Mouse (Mus musculus) kidney, adult 8-10 months (tissue): ENCODE measurements around the gene Dennd6b.
A peak's percentile ranks its signal among the peaks of the same experiment; 100 is the strongest.

Experiments used
- DNase-seq, 2 experiments: peaks; one replicate each; pipeline ENCODE4 v3.0.0; 2022

Dennd6b gene

DNA sequence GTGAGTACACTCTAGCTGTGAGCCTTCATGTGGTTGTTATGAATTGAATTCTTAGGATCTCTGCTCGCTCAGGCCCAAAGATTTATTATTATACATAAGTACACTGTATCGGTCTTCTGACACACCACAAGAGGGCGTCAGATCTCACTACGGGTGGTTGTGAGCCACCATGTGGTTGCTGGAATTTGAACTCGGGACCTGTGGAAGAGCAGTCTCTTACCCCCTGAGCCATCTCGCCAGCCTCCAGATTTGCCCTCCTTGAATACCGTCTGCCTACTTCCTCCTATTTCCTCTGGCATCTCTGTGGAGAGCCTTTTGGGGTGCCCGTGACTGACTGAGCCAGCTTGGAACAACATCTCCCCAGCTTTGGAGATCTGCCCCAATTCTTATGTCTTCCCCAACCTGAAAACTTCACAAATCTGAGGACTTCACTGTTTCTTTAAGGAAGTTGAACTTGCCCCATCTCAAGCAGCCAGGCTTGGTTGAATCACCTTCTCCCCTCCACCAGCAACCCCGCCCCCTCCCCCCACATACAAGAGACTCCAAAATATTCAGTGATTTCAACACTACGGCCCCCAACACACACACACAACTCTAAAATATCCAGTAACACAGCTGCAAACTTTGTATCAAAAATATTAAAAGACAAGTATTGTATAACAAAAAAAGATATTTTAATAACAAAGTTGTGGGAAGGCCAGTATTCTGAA, 14.6 kb downstream of the Dennd6b start:
- no peak for DNase-seq

DNA sequence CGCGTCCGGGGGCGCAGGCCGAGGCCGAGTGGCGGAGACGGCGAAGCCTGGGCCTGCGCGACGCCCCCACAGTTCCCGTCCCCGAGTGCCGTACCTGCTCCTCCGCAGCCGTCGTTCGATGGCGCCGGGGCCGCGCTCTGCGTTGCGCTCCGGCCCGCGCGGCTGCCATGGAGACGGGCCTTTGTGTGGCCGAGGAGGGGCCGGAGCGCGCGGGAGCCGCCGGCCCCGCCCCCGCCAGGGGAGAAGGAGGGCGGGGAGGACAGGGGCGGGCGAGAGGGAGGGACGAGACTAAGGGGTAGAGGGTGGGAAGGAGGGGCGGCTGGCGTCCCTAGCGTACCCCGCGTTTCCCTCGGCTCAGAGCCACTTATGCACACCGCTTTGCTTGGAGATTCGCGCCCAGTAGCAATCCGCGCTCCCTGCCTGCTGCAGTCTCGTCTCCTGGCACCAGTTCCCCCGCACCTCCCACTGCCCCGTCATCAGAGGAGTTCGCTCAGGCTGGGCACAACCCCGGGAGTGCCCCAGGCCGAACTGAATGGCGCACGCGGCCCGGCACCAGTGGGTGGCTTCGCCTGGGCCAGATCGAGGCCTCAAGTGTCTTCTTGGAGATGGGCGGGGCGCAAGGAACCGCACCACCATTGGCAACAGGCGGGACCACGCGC, 15.6 kb downstream of the Dennd6b start, which contains the start of gene Plxnb2:
TSS of gene Plxnb2 (minus strand) at position 218 of the 659 bp plus-strand sequence.
- DNase-seq, result peak; percentile 82 to 83

DNA sequence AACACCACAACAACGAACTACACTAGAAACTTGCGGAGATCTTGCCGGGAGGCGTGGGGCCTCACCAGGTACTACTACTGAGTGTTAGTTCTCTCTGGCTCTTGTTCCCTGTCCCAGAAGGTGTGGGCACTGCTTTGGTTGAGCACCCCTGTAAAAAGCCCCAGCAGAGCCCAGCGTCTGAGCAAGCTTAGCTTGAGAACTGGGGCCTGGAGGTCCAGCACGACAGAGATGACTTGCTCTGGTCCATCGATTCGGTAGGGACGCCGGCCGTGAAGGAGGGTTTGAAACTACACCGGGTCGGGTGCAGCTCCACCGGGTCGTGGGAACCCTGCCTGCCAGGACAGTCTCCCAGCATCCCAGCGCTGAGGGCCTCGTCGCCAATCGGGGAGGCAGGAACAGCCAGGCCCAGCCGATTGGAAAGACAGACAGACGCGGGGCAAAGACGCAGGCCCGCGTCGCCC, 16.2 kb downstream of the Dennd6b start:
- DNase-seq, result no peak

DNA sequence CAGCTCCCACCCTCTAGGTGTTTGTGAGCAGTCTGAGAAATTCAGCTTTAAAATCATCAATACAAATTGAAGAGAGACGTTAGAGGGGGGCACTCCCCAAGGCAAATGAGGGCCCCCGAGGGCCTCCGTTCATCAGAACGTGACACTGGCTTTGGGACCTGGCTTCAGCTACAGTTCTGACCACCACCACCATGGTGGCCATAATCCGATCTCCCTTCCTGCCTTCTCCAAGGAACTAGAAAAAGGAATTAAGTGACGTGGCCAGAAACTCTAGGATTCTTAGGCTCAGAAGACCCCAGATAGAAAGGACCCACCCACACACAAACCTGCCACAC, 16.7 kb downstream of the Dennd6b start:
- no peak for DNase-seq

DNA sequence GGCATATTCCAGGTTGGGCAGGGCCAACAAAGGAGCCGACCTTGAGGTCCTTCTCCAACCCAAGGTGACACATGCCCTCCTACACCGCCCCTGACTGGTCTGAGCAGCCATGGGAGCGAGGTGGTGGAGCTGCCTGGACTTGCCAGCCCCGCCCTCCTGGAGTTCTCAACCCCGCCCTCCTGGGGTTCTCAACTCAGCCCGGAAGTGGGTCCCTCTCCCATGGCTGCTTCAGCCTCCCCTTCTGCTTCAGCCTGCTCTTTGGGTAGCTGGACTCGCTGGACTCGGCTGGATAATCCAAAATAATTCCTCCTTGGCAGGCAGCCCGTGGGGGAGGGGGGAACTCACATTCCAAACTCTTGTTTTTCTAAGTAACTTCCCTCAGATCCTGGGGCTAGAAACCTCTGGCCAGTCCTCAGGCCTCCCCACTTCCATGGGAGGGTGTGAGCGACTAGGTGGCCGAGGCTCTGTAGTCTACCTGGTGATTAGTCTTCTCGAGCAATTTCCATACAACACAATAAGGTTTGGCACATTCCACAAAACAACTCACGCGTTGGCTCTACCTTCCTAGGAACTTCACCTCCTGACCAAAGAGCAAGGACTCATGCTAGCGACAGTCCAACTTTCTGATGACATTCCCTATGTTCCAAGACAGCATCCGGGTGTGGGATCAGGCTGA, 17.2 kb downstream of the Dennd6b start:
- peak; percentile 92 to 96 for DNase-seq

DNA sequence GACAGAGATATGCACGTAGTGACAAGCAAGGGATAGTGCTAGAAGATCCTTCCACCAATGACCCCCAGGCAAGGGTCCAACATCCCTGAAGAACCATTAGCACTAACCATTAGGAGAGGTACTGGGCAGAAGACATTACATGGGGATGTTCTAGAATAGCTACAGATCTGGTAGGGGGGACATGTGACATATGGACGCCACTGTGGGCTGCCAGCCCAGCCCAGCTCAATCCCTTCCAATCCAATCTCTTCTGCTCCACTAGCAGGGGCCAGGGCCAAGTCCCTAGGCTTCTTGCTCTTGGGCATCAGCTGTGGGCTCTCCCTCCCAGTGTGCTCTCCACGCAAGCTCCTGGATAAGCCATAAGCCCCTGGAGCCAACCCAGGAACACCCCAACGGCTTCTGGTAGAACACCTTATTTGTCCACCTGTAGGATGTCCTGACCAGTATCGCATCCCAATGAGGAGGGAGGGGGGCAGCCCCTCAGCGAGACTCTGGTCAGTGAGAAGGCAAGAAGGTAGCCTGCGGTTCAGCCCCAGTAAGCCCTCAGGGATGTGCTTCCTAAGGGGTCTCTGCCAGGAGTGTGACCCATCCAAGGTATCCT, 17.9 kb downstream of the Dennd6b start:
- DNase-seq, result no peak

DNA sequence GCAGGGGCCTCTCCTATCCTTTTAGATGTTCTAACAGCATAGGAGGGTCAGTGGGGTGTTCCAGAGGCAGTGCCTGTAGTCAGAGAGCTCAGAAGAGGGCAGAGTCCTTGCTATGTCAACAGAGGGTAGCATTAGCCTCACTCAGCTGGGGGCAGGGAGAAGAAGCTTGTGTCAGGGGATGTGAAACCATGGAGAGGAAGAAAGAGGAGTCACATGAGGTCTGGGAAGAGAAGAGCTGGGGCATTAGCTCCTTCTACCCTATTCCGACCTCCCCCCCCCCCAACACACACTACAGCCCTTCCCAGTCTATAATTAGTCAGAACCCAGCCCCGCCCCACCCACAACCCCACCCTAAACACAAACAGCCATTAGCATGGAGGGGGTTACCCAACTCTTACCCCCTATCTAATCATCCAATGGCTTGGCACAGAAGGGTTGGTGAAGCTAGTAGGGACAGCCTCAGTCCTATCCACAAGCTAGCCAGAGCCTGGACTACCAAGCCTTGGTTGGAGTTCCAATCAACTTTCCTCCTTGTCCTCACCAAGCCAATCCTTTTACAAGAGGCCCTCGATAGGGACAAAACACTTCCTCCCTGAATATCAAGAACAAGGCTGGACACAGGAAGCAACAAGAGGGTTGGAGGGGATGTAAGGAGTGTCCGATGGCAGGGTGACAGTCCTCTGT, 18.6 kb downstream of the Dennd6b start:
- DNase-seq, result peak in 1 of 2 experiments; percentile 64

DNA sequence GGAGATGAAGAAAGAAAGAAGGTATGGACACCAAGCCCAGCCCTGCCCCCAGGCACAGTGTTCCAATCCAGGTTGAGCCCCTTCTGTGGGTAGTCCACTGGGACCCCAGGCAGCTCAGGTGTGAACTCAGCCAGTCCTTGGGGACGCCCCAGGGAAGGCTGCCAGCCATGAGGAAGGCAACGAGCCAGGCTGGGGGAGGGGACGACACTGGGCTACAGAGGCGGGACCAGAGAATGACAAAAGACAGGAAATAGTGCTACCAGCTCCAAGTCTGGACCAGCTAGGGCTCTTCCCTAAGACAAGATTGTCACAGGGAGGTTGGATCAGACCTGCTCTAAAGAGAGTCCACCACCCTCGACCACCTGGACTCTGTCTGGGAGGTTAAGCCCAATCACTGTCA, 19.2 kb downstream of the Dennd6b start:
- peak; percentile 92 to 96 for DNase-seq

DNA sequence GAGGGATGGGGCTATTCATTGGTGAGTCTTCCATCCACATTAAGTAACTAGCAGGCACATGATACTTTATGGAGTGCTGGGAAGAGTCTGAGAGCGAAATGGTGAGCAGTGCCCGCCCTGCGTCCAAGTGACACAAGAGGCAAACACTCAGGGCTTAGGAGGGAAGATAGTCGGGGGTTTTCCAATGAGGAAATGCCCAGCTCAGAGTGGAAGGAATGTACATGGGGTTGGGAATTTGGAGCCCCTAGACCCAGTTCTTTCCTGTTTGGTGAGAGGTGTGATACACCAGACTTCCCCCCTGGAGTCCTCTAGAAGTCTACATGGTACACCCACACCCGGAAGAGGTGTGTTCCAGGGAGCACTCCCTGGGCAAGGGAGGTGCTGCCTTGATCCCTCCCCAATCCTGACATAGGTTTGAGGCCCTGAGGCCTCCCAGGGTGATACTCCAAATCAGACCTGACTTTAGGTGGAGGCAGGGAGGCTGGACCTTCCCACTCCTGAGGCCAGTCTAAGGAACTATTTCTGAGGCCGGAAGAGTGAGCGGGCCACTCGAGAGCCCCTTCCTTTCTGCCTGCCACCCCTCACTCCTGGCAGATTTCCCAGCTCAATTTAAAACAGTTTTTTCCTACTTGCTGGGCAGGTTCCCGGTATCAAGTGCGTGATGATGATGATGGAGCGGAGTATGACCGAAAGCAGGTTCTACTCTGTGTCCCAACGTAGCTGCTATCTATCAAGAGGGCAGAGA, 20.7 kb downstream of the Dennd6b start:
- DNase-seq, result no peak

DNA sequence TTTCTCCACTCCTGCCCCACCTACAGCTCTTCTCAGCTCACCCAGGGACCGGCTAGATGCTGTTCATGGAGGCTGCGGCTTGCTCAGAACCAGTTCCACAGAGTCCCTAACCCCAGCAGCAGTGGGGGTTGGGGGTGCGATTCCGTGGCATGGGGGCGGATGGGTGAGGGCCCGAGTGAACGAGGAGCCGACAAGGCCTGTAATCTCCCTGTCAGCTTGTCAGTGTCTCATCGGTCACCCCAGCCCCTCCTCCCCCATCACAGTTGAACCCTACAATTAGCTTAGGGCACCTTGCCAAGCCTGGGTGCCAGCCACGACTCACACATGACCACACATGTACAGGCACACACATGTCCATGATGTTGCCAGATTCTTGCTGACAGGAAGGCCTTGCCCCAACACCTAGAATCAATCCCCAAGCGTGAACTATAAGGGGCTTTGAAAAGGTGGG, 21.4 kb downstream of the Dennd6b start:
- DNase-seq, result no peak

DNA sequence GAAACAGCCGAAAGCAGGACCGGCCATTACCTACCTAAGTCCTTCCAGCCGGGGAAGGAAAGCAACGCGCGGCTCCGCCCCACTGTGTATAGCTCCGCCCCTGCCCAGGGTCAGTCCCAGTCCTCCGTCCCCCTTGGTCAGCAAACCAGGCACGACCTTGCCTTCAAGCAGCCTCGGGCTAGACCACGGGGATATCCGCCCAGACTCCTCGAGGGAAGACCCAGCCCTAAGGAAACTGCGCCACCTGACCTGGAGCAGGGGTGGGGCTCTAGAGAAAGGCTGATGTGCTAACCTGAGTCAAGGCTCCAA, 22.4 kb downstream of the Dennd6b start:
- peak; percentile 92 for DNase-seq

DNA sequence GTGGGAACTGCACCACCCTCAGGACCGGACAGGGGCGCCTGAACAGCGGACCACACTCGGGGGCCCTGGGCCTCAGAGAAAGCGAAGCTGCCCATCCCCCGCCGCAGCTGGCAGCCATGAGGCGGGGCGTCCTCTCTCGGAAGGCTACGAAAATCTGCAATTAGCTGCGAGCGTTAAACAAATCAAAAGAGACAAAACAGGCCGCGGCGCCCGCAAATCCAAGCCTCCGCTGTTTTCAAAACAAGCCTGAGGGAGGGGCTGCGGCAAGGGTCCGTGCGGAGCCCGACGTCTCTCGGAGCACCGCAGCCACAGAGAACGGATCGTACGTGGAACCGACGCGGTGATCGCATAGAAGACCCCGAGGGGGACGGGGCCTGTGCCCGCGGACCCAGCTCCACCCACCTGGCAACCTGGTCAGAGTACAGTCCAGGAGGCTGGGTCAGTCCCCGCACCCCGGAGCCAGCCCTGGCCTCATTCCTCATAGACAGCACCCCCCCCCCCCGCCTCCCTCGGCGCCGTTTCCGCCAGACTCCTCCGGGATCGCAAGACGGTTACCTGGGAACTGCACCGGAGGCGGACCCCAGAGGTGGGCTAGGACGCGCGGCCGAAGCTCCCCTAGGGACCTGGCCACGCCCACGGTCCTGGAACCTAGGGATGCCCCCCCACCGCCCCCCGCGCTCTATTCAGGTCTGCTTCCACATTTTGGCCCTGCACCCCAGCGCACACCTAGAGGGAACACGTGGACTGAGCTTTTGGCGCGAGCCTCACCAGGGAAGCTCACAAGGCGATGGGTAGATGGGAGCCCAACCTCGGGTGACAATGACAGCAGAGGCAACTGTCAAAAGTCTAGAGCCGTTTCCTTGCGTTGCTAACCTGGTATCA, 23.0 kb downstream of the Dennd6b start:
- DNase-seq, result peak; percentile 71 to 80

DNA sequence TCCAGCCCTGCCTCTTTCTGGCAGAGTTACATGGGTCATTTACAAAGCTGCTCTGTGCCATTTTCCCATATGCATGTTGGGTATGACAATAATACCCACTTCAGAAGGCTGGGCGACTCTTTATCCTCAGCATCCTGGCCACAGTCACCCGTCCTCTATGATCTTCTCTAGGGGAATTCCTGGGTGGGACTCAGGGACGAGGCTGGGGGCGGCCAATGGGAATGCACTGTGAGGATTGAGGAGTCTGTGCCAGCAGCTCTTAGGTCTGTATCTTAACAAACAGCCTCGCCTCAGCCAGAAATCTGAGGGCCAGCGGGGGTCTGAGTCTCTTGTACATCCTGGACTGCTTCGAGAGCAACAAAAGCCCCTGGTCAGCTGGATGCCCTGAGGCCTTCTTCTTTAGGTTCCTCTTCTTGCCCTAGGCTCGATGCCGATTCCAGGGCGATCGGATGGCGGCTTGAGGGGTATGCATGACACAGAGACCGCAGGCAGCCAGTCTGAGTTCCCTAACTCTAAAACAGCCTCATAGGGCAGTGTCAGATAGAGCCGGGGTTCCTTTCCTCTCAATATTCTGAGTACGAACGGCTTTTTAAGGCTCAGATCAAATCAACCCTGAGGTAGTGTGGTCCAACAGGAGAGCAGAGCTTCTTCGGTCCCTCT, 23.9 kb downstream of the Dennd6b start:
- DNase-seq, result no peak

DNA sequence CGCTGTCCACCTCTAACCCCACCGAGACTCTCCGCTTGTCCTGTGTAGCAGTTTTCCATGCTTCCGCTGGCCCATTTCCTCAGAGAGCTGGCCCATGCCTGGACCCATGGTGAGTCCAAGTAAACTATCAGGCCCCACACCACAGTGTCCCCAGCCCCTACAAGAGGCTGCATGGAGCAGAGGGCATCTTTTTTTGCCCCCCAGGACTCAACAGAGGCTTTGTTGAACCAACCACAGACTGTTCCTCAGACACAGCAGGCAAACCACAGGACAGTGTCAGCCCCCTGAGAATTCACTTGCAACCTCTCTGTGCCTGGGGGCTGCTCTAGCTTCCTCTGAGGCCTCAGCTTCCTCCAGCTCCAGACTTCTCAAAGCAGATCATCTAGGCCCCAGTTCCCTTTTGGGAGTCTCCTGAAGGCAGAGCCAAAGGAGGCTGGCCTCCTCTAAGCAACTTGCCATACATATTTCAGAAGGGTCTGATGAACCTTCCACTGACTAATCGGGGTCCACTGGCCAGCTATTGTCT, 24.7 kb downstream of the Dennd6b start:
- DNase-seq, result no peak

DNA sequence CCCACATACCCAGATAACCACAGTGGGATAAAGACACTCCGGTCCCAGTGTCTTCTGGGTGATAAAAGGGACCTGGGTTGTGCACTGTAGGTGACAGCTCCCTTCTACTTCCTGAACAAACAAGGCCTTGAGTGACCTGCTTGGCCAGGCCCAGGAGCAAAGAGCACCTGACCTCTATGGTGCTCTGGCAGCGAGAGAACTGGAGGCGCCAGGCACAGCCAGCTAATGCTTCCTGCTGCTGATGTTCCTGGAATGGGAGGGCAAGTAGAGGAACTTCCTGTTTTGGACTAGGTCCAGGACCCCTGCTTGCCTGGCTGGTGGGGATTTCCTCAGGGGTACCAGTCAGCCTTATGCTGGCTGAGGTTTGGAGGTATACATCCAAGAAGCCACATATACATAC, 26.2 kb downstream of the Dennd6b start:
- peak; percentile 76 to 85 for DNase-seq

DNA sequence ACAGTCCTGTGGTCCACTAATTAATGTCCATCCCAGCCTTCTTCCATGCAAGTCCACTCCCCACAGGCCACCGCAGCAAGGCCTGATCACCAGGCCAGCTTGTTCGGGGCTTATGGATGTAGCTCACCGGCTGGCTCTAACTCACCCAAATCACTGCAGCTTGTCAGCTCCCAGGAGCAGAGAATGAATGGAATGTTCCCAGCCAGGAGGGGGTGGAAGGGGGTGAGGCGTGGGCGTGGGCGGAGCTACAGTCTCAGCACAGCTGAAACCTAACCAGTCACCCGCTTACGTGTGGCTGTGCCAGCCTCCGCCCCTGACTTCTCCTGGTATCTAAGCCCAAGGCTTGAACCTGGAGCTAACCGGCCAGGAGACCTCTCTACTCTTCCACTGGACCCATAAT, 26.9 kb downstream of the Dennd6b start:
- peak; percentile 96 for DNase-seq

DNA sequence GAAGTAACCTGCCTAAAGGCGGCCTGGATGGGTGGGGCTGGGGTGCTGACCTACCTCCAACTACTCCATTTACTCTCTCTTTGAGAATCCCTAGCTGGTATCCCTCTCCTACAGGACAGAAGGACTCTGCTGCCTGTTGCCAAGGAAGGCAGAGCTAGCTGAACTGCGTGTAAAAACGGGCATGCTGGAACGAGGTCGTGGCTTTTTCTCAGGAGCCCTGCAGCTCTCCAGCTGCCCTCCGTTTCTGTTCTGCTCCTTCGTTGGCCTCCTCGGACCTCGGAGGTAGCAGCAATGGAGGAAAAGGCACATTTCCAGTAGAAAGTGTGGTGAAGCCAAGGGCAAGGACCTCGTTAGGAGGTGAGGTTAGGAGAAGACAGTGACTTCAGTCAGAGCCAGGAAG, 27.4 kb downstream of the Dennd6b start:
- DNase-seq, result no peak

DNA sequence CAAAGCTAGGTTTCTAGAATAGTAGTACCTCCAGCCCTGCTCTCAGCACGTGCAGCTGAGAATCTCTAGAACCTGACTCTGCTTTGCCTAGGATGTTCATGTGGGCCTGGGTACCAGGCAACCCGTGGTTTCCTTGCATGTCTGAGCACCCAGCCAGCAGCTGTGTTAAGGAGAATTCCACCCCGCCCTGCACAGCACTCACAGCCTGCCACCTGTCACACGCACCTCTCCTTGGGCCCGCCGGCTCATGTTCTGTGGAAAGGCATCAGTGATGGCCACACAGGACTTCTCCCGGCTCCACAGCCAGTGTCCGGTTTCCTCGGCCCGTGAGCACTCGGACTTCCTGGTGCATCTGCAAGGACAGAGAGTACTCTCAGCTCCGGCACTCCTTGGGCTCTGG, 30.8 kb downstream of the Dennd6b start:
- no peak for DNase-seq

DNA sequence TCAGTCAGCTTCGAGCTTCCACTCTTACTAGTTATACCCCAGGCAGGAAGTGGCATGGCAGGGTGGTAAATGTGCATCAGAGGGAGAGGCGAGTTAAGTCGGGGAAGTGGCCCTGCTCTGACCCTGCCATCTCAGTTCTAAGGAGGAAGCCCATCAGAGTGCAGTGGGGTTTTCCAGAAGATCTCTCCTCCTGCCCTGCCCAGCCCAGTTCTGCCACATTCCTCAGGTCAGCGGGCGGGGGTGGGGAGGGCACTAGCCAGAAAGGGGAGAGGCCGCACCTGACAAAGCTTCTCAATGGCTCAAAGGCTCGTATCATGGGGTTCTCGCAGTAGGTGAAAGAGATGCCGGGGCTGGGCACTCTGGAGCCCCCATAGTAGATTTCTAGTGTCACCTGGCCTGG, 34.9 kb downstream of the Dennd6b start:
- DNase-seq, result no peak

DNA sequence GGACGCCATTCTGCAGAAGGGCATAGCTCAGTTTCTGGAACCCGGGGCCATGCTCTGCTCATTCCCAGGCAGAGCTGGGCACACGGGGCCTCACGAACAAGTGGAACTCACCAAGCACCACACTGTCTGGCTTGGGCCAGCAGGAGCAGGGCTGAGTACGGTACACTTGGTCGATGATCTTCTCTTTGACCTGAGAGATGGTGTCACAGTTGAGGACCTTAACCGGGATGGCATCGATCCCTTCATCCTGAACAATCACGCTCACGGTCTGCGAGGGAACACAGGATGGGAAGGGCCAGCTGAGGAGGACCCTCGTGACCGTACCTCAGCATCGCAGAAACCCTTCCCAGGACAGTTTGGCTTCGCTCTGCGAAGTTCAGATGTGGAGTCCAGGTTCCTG, 37.8 kb downstream of the Dennd6b start:
- DNase-seq, result no peak

DNA sequence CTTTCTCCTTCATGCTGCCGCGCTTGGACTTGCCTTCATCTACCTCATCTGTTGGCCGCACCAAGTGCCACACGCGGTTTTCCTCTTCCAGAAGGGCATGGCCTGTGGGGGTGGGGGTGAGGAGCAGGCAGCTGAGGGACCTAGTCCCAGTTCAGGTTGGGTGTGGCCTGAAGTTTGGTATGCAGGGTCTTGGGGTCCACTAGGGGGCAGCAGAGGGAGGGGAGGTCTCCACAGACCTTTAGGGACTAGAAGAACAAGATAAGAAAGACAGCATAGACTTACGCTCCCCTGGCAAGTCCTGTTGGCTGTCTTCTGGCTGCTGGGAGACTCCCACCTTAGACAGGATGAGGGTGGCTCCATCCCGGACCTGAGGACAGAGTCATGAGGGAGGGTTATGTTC, 38.3 kb downstream of the Dennd6b start:
- DNase-seq, result peak; percentile 70 to 76
